Mouse (Mus musculus) embryonic fibroblast, embryonic 13.5 days (primary cell): ENCODE data around the gene Crebl2.

Experiments used
- CTCF ChIP-seq: IDR thresholded peaks from 2 replicates; pipeline ENCODE4 v1.5.1; 2011; ENCODE audit warnings: mild to moderate bottlenecking, control low read depth, low read length, moderate library complexity, borderline replicate concordance; ENCODE audit not compliant: insufficient read depth
- POLR2A ChIP-seq: IDR thresholded peaks from 2 replicates; pipeline ENCODE4 v1.6.1; 2011; ENCODE audit warnings: low read depth, mild to moderate bottlenecking, control low read depth, low read length, moderate library complexity

DNA sequence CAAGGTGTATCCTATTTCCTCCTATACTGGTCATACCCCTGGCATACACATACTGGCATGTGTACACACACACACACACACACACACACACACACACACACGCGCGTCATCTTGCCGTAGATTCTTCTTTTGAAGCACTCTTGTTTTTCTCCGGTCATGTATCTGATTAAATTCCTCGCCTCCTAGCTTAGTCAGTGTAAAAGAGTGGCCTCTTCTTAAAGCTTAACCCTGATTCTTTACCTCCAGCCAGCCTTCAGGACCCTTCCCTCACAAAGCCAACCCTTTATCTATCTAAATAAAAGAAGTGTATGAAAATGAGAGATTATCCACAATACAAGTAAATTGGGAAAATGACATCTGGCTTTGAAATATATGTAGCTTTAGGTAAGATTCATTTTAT lies 40.9 kb upstream of the Crebl2 start:
- TF ChIP-seq CTCF (no peak), POLR2A (no peak)
